Mouse (Mus musculus) CH12.LX (cell line): Measurements from ENCODE around the gene Glis3. TPM values are rescaled to one million over a fixed set of nuclear protein-coding genes. Genes with fewer than 3 reads are reported as not detected.

Source experiments
- DNase-seq: peaks from one replicate; pipeline ENCODE4 v3.0.0-alpha.2; 2013; ENCODE audit errors: extremely low read depth
- H3K27ac ChIP-seq: 2 replicates; pipeline ENCODE4 v1.5.1; 2012; ENCODE audit warnings: low read depth, mild to moderate bottlenecking, control low read depth, moderate library complexity; ENCODE audit not compliant: insufficient read depth
- H3K27me3 ChIP-seq: replicated peaks from 2 replicates; pipeline ENCODE3; 2012; ENCODE audit warnings: inconsistent platforms
- H3K36me3 ChIP-seq, 2 experiments: replicated peaks in 1 of 2; 2 replicates each; pipeline versions ENCODE3 to v1.6.1; 2012; ENCODE audit warnings: inconsistent platforms in 1 of 2, low read length in 1 of 2, mild to moderate bottlenecking in 1 of 2, mixed read lengths in 1 of 2, moderate library complexity in 1 of 2; ENCODE audit not compliant: control insufficient read depth in 1 of 2, insufficient read depth in 1 of 2
- H3K4me1 ChIP-seq, 2 experiments: 2 replicates each; pipeline ENCODE4 v1.6.1; 2012; ENCODE audit warnings: inconsistent platforms in 1 of 2, moderate library complexity in 1 of 2; ENCODE audit not compliant: insufficient read depth in 2 of 2, control insufficient read depth in 1 of 2
- H3K4me2 ChIP-seq: 2 replicates; pipeline ENCODE4 v1.6.1; 2012; ENCODE audit warnings: low read depth, mild to moderate bottlenecking, control low read depth; ENCODE audit not compliant: poor library complexity, insufficient read depth, severe bottlenecking
- H3K4me3 ChIP-seq, 3 experiments: fragments of 150-350 bp in 1 of 3; sonication (generic) in 1 of 3; replicated peaks in 1 of 3; 2 replicates each; pipeline versions ENCODE3 to v1.5.1; 2011 to 2012; ENCODE audit warnings: low read depth in 2 of 3, low read length in 2 of 3, mild to moderate bottlenecking in 2 of 3, moderate library complexity in 2 of 3, control low read depth in 1 of 3, improper control_type of control experiment in 1 of 3, inconsistent platforms in 1 of 3, mixed read lengths in 1 of 3; ENCODE audit not compliant: poor library complexity in 1 of 3
- H3K79me2 ChIP-seq: replicated peaks from 2 replicates; pipeline ENCODE4 v1.6.1; 2012; ENCODE audit warnings: mild to moderate bottlenecking, moderate library complexity; ENCODE audit not compliant: control insufficient read depth, poor library complexity, insufficient read depth, severe bottlenecking; ENCODE audit errors: extremely low read depth
- H3K9ac ChIP-seq: 2 replicates; pipeline ENCODE4 v1.6.1; 2012; ENCODE audit warnings: low read depth, mild to moderate bottlenecking, control low read depth, moderate library complexity; ENCODE audit not compliant: insufficient read depth
- H3K9me3 ChIP-seq: replicated peaks from 2 replicates; pipeline ENCODE3; 2012; ENCODE audit warnings: low read length, inconsistent platforms, mixed read lengths
- CHD2 ChIP-seq: IDR thresholded peaks from 2 replicates; pipeline ENCODE4 v1.6.1; 2011; ENCODE audit warnings: low read length, improper control_type of control experiment
- CTCF ChIP-seq, 2 experiments: IDR thresholded peaks in 1 of 2; conservative IDR thresholded peaks in 1 of 2; 2 replicates each; pipeline ENCODE4 v1.5.1; 2011 to 2012; ENCODE audit warnings: low read depth in 2 of 2, low read length in 2 of 2, improper control_type of control experiment in 1 of 2, inconsistent platforms in 1 of 2, mild to moderate bottlenecking in 1 of 2, moderate library complexity in 1 of 2
- E2F4 ChIP-seq: IDR thresholded peaks from 2 replicates; pipeline ENCODE4 v1.6.1; 2011; ENCODE audit warnings: low read depth, low read length, improper control_type of control experiment; ENCODE audit not compliant: insufficient replicate concordance
- ETS1 ChIP-seq: conservative IDR thresholded peaks from 2 replicates; pipeline ENCODE4 v1.6.1; 2012; ENCODE audit warnings: low read depth, mild to moderate bottlenecking, inconsistent platforms, low read length, improper control_type of control experiment, moderate library complexity
- GABPA ChIP-seq: IDR thresholded peaks from 2 replicates; pipeline ENCODE4 v1.6.1; 2012; ENCODE audit warnings: low read depth, low read length, improper control_type of control experiment, inconsistent platforms; ENCODE audit not compliant: insufficient replicate concordance
- JUND ChIP-seq: conservative IDR thresholded peaks from 2 replicates; pipeline ENCODE4 v1.6.1; 2011; ENCODE audit warnings: low read depth, low read length, improper control_type of control experiment
- KAT2A ChIP-seq: IDR thresholded peaks from 2 replicates; pipeline ENCODE4 v1.6.1; 2012; ENCODE audit warnings: low read length, improper control_type of control experiment, inconsistent platforms; ENCODE audit not compliant: insufficient replicate concordance
- MAX ChIP-seq: IDR thresholded peaks from 2 replicates; pipeline ENCODE4 v1.6.1; 2011; ENCODE audit warnings: low read length, improper control_type of control experiment
- MXI1 ChIP-seq: IDR thresholded peaks from 2 replicates; pipeline ENCODE4 v1.6.1; 2011; ENCODE audit warnings: mild to moderate bottlenecking, low read depth, low read length, improper control_type of control experiment
- NELFE ChIP-seq: IDR thresholded peaks from 2 replicates; pipeline ENCODE4 v1.6.1; 2011; ENCODE audit warnings: low read depth, low read length, improper control_type of control experiment
- POLR2A ChIP-seq: IDR thresholded peaks from 2 replicates; pipeline ENCODE4 v1.6.1; 2011; ENCODE audit warnings: low read depth, mild to moderate bottlenecking, improper control_type of control experiment, low read length
- RAD21 ChIP-seq: IDR thresholded peaks from 2 replicates; pipeline ENCODE4 v1.6.1; 2011; ENCODE audit warnings: low read depth, mild to moderate bottlenecking, low read length, improper control_type of control experiment, moderate library complexity
- SMC3 ChIP-seq: IDR thresholded peaks from 2 replicates; pipeline ENCODE4 v1.6.1; 2011; ENCODE audit warnings: low read depth, low read length, improper control_type of control experiment
- TBP ChIP-seq: conservative IDR thresholded peaks from 2 replicates; pipeline ENCODE4 v1.6.1; 2011; ENCODE audit warnings: low read depth, low read length, improper control_type of control experiment
- TCF12 ChIP-seq: IDR thresholded peaks from 2 replicates; pipeline ENCODE4 v1.6.1; 2014; ENCODE audit warnings: low read depth, mild to moderate bottlenecking, inconsistent platforms, low read length, improper control_type of control experiment
- USF1 ChIP-seq: IDR thresholded peaks from 2 replicates; pipeline ENCODE4 v1.6.1; 2014; ENCODE audit warnings: low read depth, mild to moderate bottlenecking, inconsistent platforms, low read length, improper control_type of control experiment
- ZC3H11A ChIP-seq: IDR thresholded peaks from 2 replicates; pipeline ENCODE4 v1.6.1; 2012; ENCODE audit warnings: low read depth, mild to moderate bottlenecking, inconsistent platforms, low read length, improper control_type of control experiment
- ZMIZ1 ChIP-seq: IDR thresholded peaks from 2 replicates; pipeline ENCODE4 v1.6.1; 2012; ENCODE audit warnings: low read depth, mild to moderate bottlenecking, inconsistent platforms, low read length, improper control_type of control experiment
- ZNF384 ChIP-seq: IDR thresholded peaks from 2 replicates; pipeline ENCODE4 v1.6.1; 2012; ENCODE audit warnings: low read depth, low read length, improper control_type of control experiment, inconsistent platforms
- dilution Hi-C: fragments of 300-500 bp; cut with MboI; formaldehyde crosslinking; loops from 2 replicates; pipeline ENCODE4 v1.14.3; 2020; ENCODE audit warnings: low sequenced_read_pairs; ENCODE audit not compliant: extremely low pct_unique_long_range_greater_than_20kb, extremely low pct_ligation_motif_present
- in situ Hi-C: fragments of 300-500 bp; cut with MboI; formaldehyde crosslinking; loops from 3 replicates; pipeline ENCODE4 v1.14.3; 2019; ENCODE audit warnings: low sequenced_read_pairs, low pct_ligation_motif_present, low pct_unique_long_range_greater_than_20kb, mixed read lengths
- polyA plus RNA-seq: library from polyadenylated mRNA; unstranded; fragments of >175 nt; gene quantifications from 2 replicates; pipeline ENCODE4 v1.2.1, GENCODE M21; 2012; ENCODE audit warnings: low read depth; ENCODE audit not compliant: insufficient read length
- total RNA-seq, 2 experiments: library from RNA; depleted of rRNA; stranded (reverse); fragments of 300-350 nt in 1 of 2; fragments of >200 nt in 1 of 2; gene quantifications; 2 replicates each; pipeline ENCODE4 v1.2.3; 2012 to 2014

The Glis3 gene
- total and polyA plus RNA-seq, 3 experiments = not detected

- H3K4me2 ChIP-seq = no peak overlapping the region
Measured at GRCm38 (mm10) chr19:28238073-28238472, 441.8 kb downstream of the Glis3 start.

GRCm38 (mm10) chr19:28237621-28238020 lies 442.3 kb downstream of the Glis3 start:
- TF ChIP-seq POLR2A = no peak
- TF ChIP-seq USF1 = no peak
- no peak for TF ChIP-seq MXI1
- no peak for TF ChIP-seq ETS1
- no peak for TF ChIP-seq ZNF384
- no peak for TF ChIP-seq TBP
- TF ChIP-seq RAD21 = no peak
- no peak for TF ChIP-seq JUND
- no peak for TF ChIP-seq MAX
- no peak for TF ChIP-seq ZC3H11A
- dilution Hi-C loops = no loop called here

More at GRCm38 (mm10) chr19:28238073-28238472, 441.8 kb downstream of the Glis3 start:
- dilution Hi-C loops = no loop called here
- no peak for TF ChIP-seq E2F4
- no peak for TF ChIP-seq TCF12
- TF ChIP-seq ZC3H11A = no peak
- TF ChIP-seq NELFE = no peak
- no peak for TF ChIP-seq GABPA
- TF ChIP-seq ZMIZ1 = no peak
- TF ChIP-seq JUND = no peak
- no peak for TF ChIP-seq CTCF (conservative IDR thresholded peaks at IDR 0.05 in 1 of 2, IDR thresholded peaks at IDR 0.05 in 1 of 2; ENCODE audit: low read depth in 2 of 2, low read length in 2 of 2)
- no peak for TF ChIP-seq SMC3
- TF ChIP-seq CHD2 = no peak
- no peak for TF ChIP-seq KAT2A
- TF ChIP-seq USF1 = no peak
- TF ChIP-seq MAX = no peak
- no peak for DNase-seq
- Histone ChIP-seq H3K36me3 (no peaks in the 10 kb centered on the region), H3K27me3 (no peaks in the 10 kb centered on the region), H3K9me3 (no peaks in the 10 kb centered on the region), H3K9ac (no peak overlapping the region), H3K4me1 (peaks cover 0 to 6% of the 10 kb centered on the region in 2 experiments; a peak in 1 of 4 replicates), H3K4me3 (no peak overlapping the region), H3K79me2 (no peaks in the 10 kb centered on the region), H3K27ac (no peak overlapping the region)
- in situ Hi-C loops = no loop called here

More at GRCm38 (mm10) chr19:28237621-28238020, 442.3 kb downstream of the Glis3 start:
- no peak for DNase-seq
- Histone ChIP-seq H3K36me3 (no peaks in the 10 kb centered on the region), H3K27me3 (no peaks in the 10 kb centered on the region), H3K4me3 (no peak overlapping the region), H3K9me3 (no peaks in the 10 kb centered on the region), H3K27ac (no peak overlapping the region), H3K79me2 (no peaks in the 10 kb centered on the region), H3K4me2 (no peak overlapping the region), H3K4me1 (peaks cover 0 to 8% of the 10 kb centered on the region in 2 experiments; a peak in 1 of 4 replicates), H3K9ac (no peak overlapping the region)
- in situ Hi-C loops = no loop called here
